Mouse (Mus musculus) forebrain, embryonic 15.5 days (tissue): Measurements from ENCODE around the gene Eci1. TPM values are rescaled to one million over a fixed set of nuclear protein-coding genes. Genes with fewer than 3 reads are reported as not detected.

ENCODE experiments used
- ATAC-seq: fragments of 200-750 bp; cut with Nextera tagmentation; replicated peaks from 2 replicates; pipeline ENCODE4 v1.8.0; 2017; ENCODE audit warnings: mild to moderate bottlenecking, moderate TSS enrichment, moderate library complexity
- H3K27ac ChIP-seq: fragments of 300-500 bp; sonication (generic); replicated peaks from 2 replicates; pipeline ENCODE4 v1.5.1; 2015; ENCODE audit warnings: mild to moderate bottlenecking, inconsistent platforms
- H3K27me3 ChIP-seq: fragments of 300-500 bp; sonication (generic); 2 replicates; pipeline ENCODE4 v1.6.1; 2015; ENCODE audit warnings: inconsistent platforms
- H3K36me3 ChIP-seq: fragments of 300-500 bp; sonication (generic); 2 replicates; pipeline ENCODE4 v1.6.1; 2015; ENCODE audit warnings: mild to moderate bottlenecking, inconsistent platforms
- H3K4me1 ChIP-seq: fragments of 300-500 bp; sonication (generic); 2 replicates; pipeline ENCODE4 v1.6.1; 2015; ENCODE audit warnings: inconsistent platforms
- H3K4me2 ChIP-seq: fragments of 300-500 bp; sonication (generic); replicated peaks from 2 replicates; pipeline ENCODE4 v1.6.1; 2015; ENCODE audit warnings: mild to moderate bottlenecking, inconsistent platforms
- H3K4me3 ChIP-seq: fragments of 300-500 bp; sonication (generic); 2 replicates; pipeline ENCODE4 v1.5.1; 2015; ENCODE audit warnings: mild to moderate bottlenecking, inconsistent platforms
- H3K9ac ChIP-seq: fragments of 300-500 bp; sonication (generic); replicated peaks from 2 replicates; pipeline ENCODE4 v1.6.1; 2015; ENCODE audit warnings: mild to moderate bottlenecking, inconsistent platforms
- H3K9me3 ChIP-seq: fragments of 300-500 bp; sonication (generic); 2 replicates; pipeline ENCODE4 v1.6.1; 2016; ENCODE audit warnings: inconsistent platforms
- whole genome bisulfite sequencing: fragments of 180-500 bp; shearing (Covaris S2); methylation state at CpG from one replicate; pipeline ENCODE4 v1.1.7; 2015; ENCODE audit warnings: mixed read lengths; 5-methylcytosine and 5-hydroxymethylcytosine counted together
- polyA plus RNA-seq: library from polyadenylated mRNA; unstranded; fragments of >200 nt; fragmentation: Nextera tagmentation; extraction: Ambion mirVana; gene quantifications from 2 replicates; pipeline ENCODE4 v1.2.1, GENCODE M21; 2015

The Eci1 gene
- polyA plus RNA-seq = 40.7 and 42.8 TPM in 2 replicates

GRCm38 (mm10) chr17:24426471-24427169, at the start of gene Eci1:
Eci1 (plus strand) TSS chr17:24426641.
- Histone ChIP-seq H3K27me3 (no peaks in the 10 kb centered on the region), H3K4me3 (peak within 1 kb of the TSS; percentile 76), H3K9ac (peak within 1 kb of the TSS; percentile 84), H3K27ac (peak within 1 kb of the TSS; percentile 95), H3K9me3 (no peaks in the 10 kb centered on the region), H3K4me2 (peak within 1 kb of the TSS; percentile 51), H3K36me3 (peaks cover 35% of the 10 kb centered on the region), H3K4me1 (peaks cover 11% of the 10 kb centered on the region)
- peak; percentile 97 for ATAC-seq
- under 1% methylated on average over 48 of the region's 48 CpGs for WGBS

GRCm38 (mm10) chr17:24378496-24378895, 47.9 kb upstream of the Eci1 start:
- ATAC-seq = no peak
- Histone ChIP-seq H3K4me1 (no peaks in the 10 kb centered on the region), H3K4me2 (no peak overlapping the region), H3K9ac (no peak overlapping the region), H3K27me3 (no peaks in the 10 kb centered on the region), H3K9me3 (no peaks in the 10 kb centered on the region), H3K27ac (no peak overlapping the region), H3K4me3 (no peak overlapping the region), H3K36me3 (peaks cover 67% of the 10 kb centered on the region)
- WGBS = 91% methylated on average over 2 of the region's 2 CpGs

- no peak for ATAC-seq
- no peaks in the 10 kb centered on the region for H3K9me3 ChIP-seq
- 82% methylated on average over 8 of the region's 8 CpGs for WGBS
- no peaks in the 10 kb centered on the region for H3K4me1 ChIP-seq
- no peak overlapping the region for H3K9ac ChIP-seq
- H3K4me3 ChIP-seq = no peak overlapping the region
- H3K27me3 ChIP-seq = no peaks in the 10 kb centered on the region
- H3K4me2 ChIP-seq = no peak overlapping the region
- peaks cover 72% of the 10 kb centered on the region for H3K36me3 ChIP-seq
- no peak overlapping the region for H3K27ac ChIP-seq
Measured at GRCm38 (mm10) chr17:24383789-24384188, 42.7 kb upstream of the Eci1 start.

GRCm38 (mm10) chr17:24388711-24389110, 37.7 kb upstream of the Eci1 start:
- 91% methylated on average over 5 of the region's 5 CpGs for WGBS
- peaks cover 68% of the 10 kb centered on the region for H3K36me3 ChIP-seq
- no peak for ATAC-seq

GRCm38 (mm10) chr17:24389865-24390264, 36.6 kb upstream of the Eci1 start:
- H3K4me1 ChIP-seq = no peaks in the 10 kb centered on the region
- H3K9ac ChIP-seq = no peak overlapping the region
- 5% methylated on average over 2 of the region's 2 CpGs for WGBS
- H3K4me3 ChIP-seq = no peak overlapping the region
- no peaks in the 10 kb centered on the region for H3K27me3 ChIP-seq
- no peak overlapping the region for H3K27ac ChIP-seq
- no peak for ATAC-seq
- no peaks in the 10 kb centered on the region for H3K9me3 ChIP-seq
- no peak overlapping the region for H3K4me2 ChIP-seq
- H3K36me3 ChIP-seq = peaks cover 58% of the 10 kb centered on the region

More at GRCm38 (mm10) chr17:24388711-24389110, 37.7 kb upstream of the Eci1 start:
- no peaks in the 10 kb centered on the region for H3K4me1 ChIP-seq
- no peaks in the 10 kb centered on the region for H3K9me3 ChIP-seq
- H3K27me3 ChIP-seq = no peaks in the 10 kb centered on the region
- H3K4me3 ChIP-seq = no peak overlapping the region
- no peak overlapping the region for H3K4me2 ChIP-seq
- no peak overlapping the region for H3K9ac ChIP-seq
- H3K27ac ChIP-seq = no peak overlapping the region

GRCm38 (mm10) chr17:24391149-24391548, 35.3 kb upstream of the Eci1 start:
- ATAC-seq = no peak
- Histone ChIP-seq H3K4me3 (no peak overlapping the region), H3K9me3 (no peaks in the 10 kb centered on the region), H3K27ac (no peak overlapping the region), H3K36me3 (peaks cover 45% of the 10 kb centered on the region; the same call in 1 of the 2 replicates), H3K4me2 (no peak overlapping the region), H3K27me3 (no peaks in the 10 kb centered on the region), H3K9ac (no peak overlapping the region), H3K4me1 (no peaks in the 10 kb centered on the region)
- 69% methylated on average over 8 of the region's 8 CpGs for WGBS

- H3K4me2 ChIP-seq = no peak overlapping the region
- no peaks in the 10 kb centered on the region for H3K4me1 ChIP-seq
- H3K4me3 ChIP-seq = no peak overlapping the region
- peaks cover 29% of the 10 kb centered on the region; the same call in 1 of the 2 replicates for H3K36me3 ChIP-seq
- no peak overlapping the region for H3K27ac ChIP-seq
- H3K27me3 ChIP-seq = no peaks in the 10 kb centered on the region
- 28% methylated on average over 4 of the region's 4 CpGs for WGBS
- H3K9me3 ChIP-seq = no peaks in the 10 kb centered on the region
- ATAC-seq = no peak
- no peak overlapping the region for H3K9ac ChIP-seq
Measured at GRCm38 (mm10) chr17:24393527-24393926, 32.9 kb upstream of the Eci1 start.

GRCm38 (mm10) chr17:24394456-24394855, 32.0 kb upstream of the Eci1 start:
- Histone ChIP-seq H3K4me3 (no peak overlapping the region), H3K4me2 (no peak overlapping the region), H3K36me3 (peaks cover 31% of the 10 kb centered on the region; the same call in 1 of the 2 replicates), H3K27me3 (no peaks in the 10 kb centered on the region), H3K4me1 (no peaks in the 10 kb centered on the region), H3K9ac (no peak overlapping the region), H3K9me3 (no peaks in the 10 kb centered on the region), H3K27ac (no peak overlapping the region)
- WGBS = 93% methylated on average over 7 of the region's 7 CpGs
- no peak for ATAC-seq

- H3K4me2 ChIP-seq = no peak overlapping the region
- no peak overlapping the region for H3K9ac ChIP-seq
- ATAC-seq = no peak
- H3K4me1 ChIP-seq = no peaks in the 10 kb centered on the region
- H3K9me3 ChIP-seq = no peaks in the 10 kb centered on the region
- H3K27me3 ChIP-seq = no peaks in the 10 kb centered on the region
- H3K27ac ChIP-seq = no peak overlapping the region
- WGBS = 77% methylated on average over 3 of the region's 3 CpGs
- H3K4me3 ChIP-seq = no peak overlapping the region
- H3K36me3 ChIP-seq = peaks cover 78% of the 10 kb centered on the region
Measured at GRCm38 (mm10) chr17:24402371-24402770, 24.1 kb upstream of the Eci1 start.

GRCm38 (mm10) chr17:24407116-24407803, 19.2 kb upstream of the Eci1 start:
- Histone ChIP-seq H3K36me3 (peaks cover 80% of the 10 kb centered on the region), H3K4me1 (no peaks in the 10 kb centered on the region), H3K9ac (no peak overlapping the region), H3K27me3 (no peaks in the 10 kb centered on the region), H3K4me3 (no peak overlapping the region), H3K27ac (no peak overlapping the region), H3K9me3 (no peaks in the 10 kb centered on the region), H3K4me2 (no peak overlapping the region)
- 87% methylated on average over 12 of the region's 12 CpGs for WGBS
- no peak for ATAC-seq

GRCm38 (mm10) chr17:24413557-24414211, 12.8 kb upstream of the Eci1 start:
- ATAC-seq = peak; percentile 44; the same call in 1 of the 2 replicates
- peak overlapping the region; percentile 83 for H3K4me3 ChIP-seq
- peak overlapping the region; percentile 61 for H3K9ac ChIP-seq
- no peaks in the 10 kb centered on the region for H3K27me3 ChIP-seq
- peaks cover 37% of the 10 kb centered on the region for H3K36me3 ChIP-seq
- 35% methylated on average over 22 of the region's 22 CpGs for WGBS
- no peaks in the 10 kb centered on the region for H3K9me3 ChIP-seq
- H3K4me2 ChIP-seq = peak overlapping the region; percentile 81
- H3K27ac ChIP-seq = peak overlapping the region; percentile 75
- H3K4me1 ChIP-seq = peaks cover 38% of the 10 kb centered on the region
